Mouse (Mus musculus): ENCODE measurements around the gene Alg14. TPM values are rescaled to one million over a fixed set of nuclear protein-coding genes. Genes with fewer than 3 reads are reported as not detected.
A peak's percentile ranks its signal among the peaks of the same experiment; 100 is the strongest.

The Alg14 gene
- polyA plus RNA-seq, 1 experiment from 2014 or later, result 38.9 TPM

- H3K27ac ChIP-seq, result no peak overlapping the region
- peaks cover 4% of the 10 kb centered on the region for H3K4me1 ChIP-seq
- H3K9ac ChIP-seq, result no peak overlapping the region
- H3K9me3 ChIP-seq (replicated peaks), result no peaks in the 10 kb centered on the region
- no peak overlapping the region for H3K4me2 ChIP-seq
- H3K36me3 ChIP-seq, result no peaks in the 10 kb centered on the region
- H3K27me3 ChIP-seq, result no peaks in the 10 kb centered on the region
- WGBS, result 48% methylated on average over 2 of the region's 2 CpGs
- ATAC-seq (replicated peaks; ENCODE audit: low FRiP score), result no peak
- H3K4me3 ChIP-seq (replicated peaks), result no peak overlapping the region
Observed at GRCm38 (mm10) chr3:121358285-121358684, 66.7 kb downstream of the Alg14 start.

- H3K4me2 ChIP-seq, result no peak overlapping the region
- H3K27ac ChIP-seq, result no peak overlapping the region
- no peak overlapping the region for H3K4me3 ChIP-seq (replicated peaks)
- 84% methylated on average over 6 of the region's 6 CpGs for WGBS
- no peaks in the 10 kb centered on the region for H3K36me3 ChIP-seq
- H3K9me3 ChIP-seq (replicated peaks), result no peaks in the 10 kb centered on the region
- peaks cover 4% of the 10 kb centered on the region for H3K4me1 ChIP-seq
- no peak overlapping the region for H3K9ac ChIP-seq
- ATAC-seq (replicated peaks; ENCODE audit: low FRiP score), result no peak
- no peaks in the 10 kb centered on the region for H3K27me3 ChIP-seq
Observed at GRCm38 (mm10) chr3:121358850-121359249, 67.3 kb downstream of the Alg14 start.

- no peak overlapping the region for H3K9ac ChIP-seq
- peaks cover 4% of the 10 kb centered on the region for H3K4me1 ChIP-seq
- ATAC-seq (replicated peaks; ENCODE audit: low FRiP score), result no peak
- H3K4me2 ChIP-seq, result no peak overlapping the region
- H3K36me3 ChIP-seq, result no peaks in the 10 kb centered on the region
- H3K27ac ChIP-seq, result no peak overlapping the region
- no peaks in the 10 kb centered on the region for H3K9me3 ChIP-seq (replicated peaks)
- WGBS, result 84% methylated on average over 7 of the region's 7 CpGs
- H3K27me3 ChIP-seq, result no peaks in the 10 kb centered on the region
- H3K4me3 ChIP-seq (replicated peaks), result no peak overlapping the region
Observed at GRCm38 (mm10) chr3:121359272-121359671, 67.7 kb downstream of the Alg14 start.

DNA sequence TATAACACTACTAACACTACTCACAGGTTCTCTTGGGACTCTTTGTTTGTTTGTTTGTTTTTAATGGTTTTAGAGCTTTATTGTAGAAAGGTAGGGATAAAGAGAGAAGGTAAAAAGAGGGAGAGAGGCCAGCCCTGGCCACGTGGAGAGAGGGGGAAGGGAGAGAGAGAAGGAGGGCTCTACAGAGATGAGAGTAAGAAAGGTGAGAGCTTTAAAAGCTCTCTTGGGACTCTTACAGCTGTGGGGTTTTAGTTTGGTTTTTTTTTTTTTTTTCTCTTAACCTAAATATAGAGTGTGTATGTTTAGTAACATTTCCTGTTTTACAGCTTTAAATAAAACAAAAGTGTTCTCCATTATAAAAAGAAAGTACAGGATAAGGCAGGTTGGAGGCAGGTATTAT is 70.4 kb downstream of the Alg14 start:
- H3K4me2 ChIP-seq, result no peak overlapping the region
- peaks cover 9% of the 10 kb centered on the region for H3K4me1 ChIP-seq
- H3K36me3 ChIP-seq, result no peaks in the 10 kb centered on the region
- ATAC-seq (replicated peaks; ENCODE audit: low FRiP score), result no peak
- no peaks in the 10 kb centered on the region for H3K27me3 ChIP-seq
- no peaks in the 10 kb centered on the region for H3K9me3 ChIP-seq (replicated peaks)
- WGBS, result 26% methylated on average over 1 of the region's 1 CpGs
- no peak overlapping the region for H3K9ac ChIP-seq
- H3K27ac ChIP-seq, result no peak overlapping the region
- H3K4me3 ChIP-seq (replicated peaks), result no peak overlapping the region

GRCm38 (mm10) chr3:121364388-121364787 is 72.8 kb downstream of the Alg14 start:
- Histone ChIP-seq H3K9ac (no peak overlapping the region), H3K27me3 (no peaks in the 10 kb centered on the region), H3K4me1 (0 out of 2 replicates have a peak, but pooled peaks cover 5% of the 10 kb centered on the region), H3K4me3 (replicated peaks) (no peak overlapping the region), H3K9me3 (replicated peaks) (no peaks in the 10 kb centered on the region), H3K27ac (peak overlapping the region; percentile 75), H3K4me2 (no peak overlapping the region), H3K36me3 (no peaks in the 10 kb centered on the region)
- ATAC-seq (replicated peaks; ENCODE audit: low FRiP score), result no peak
- 62% methylated on average over 4 of the region's 4 CpGs for WGBS

- WGBS, result 63% methylated on average over 8 of the region's 8 CpGs
- H3K9me3 ChIP-seq (replicated peaks), result no peaks in the 10 kb centered on the region
- no peak overlapping the region for H3K4me3 ChIP-seq (replicated peaks)
- H3K36me3 ChIP-seq, result no peaks in the 10 kb centered on the region
- H3K27me3 ChIP-seq, result no peaks in the 10 kb centered on the region
- no peak overlapping the region for H3K9ac ChIP-seq
- H3K4me1 ChIP-seq, result 0 out of 2 replicates have a peak, but pooled peaks cover 5% of the 10 kb centered on the region
- no peak overlapping the region for H3K4me2 ChIP-seq
- ATAC-seq (replicated peaks; ENCODE audit: low FRiP score), result no peak
- H3K27ac ChIP-seq, result peak overlapping the region; percentile 75
Observed at GRCm38 (mm10) chr3:121365131-121365530, 73.6 kb downstream of the Alg14 start.

GRCm38 (mm10) chr3:121368616-121369015 is 77.0 kb downstream of the Alg14 start:
- Histone ChIP-seq H3K36me3 (no peaks in the 10 kb centered on the region), H3K9ac (no peak overlapping the region), H3K4me2 (no peak overlapping the region), H3K27ac (no peak overlapping the region), H3K27me3 (no peaks in the 10 kb centered on the region), H3K4me1 (peaks cover 12% of the 10 kb centered on the region; the same call in 1 of the 2 replicates), H3K4me3 (replicated peaks) (no peak overlapping the region), H3K9me3 (replicated peaks) (no peaks in the 10 kb centered on the region)
- 86% methylated on average over 4 of the region's 4 CpGs for WGBS
- ATAC-seq (replicated peaks; ENCODE audit: low FRiP score), result no peak

GRCm38 (mm10) chr3:121369517-121369916 is 77.9 kb downstream of the Alg14 start:
- H3K9ac ChIP-seq, result no peak overlapping the region
- peaks cover 10% of the 10 kb centered on the region; the same call in 1 of the 2 replicates for H3K4me1 ChIP-seq
- H3K4me3 ChIP-seq (replicated peaks), result no peak overlapping the region
- no peak overlapping the region for H3K4me2 ChIP-seq
- peak overlapping the region; percentile 72 for H3K27ac ChIP-seq
- 71% methylated on average over 6 of the region's 6 CpGs for WGBS
- H3K36me3 ChIP-seq, result no peaks in the 10 kb centered on the region
- H3K9me3 ChIP-seq (replicated peaks), result no peaks in the 10 kb centered on the region
- ATAC-seq (replicated peaks; ENCODE audit: low FRiP score), result 0 out of 2 replicates have a peak, but pooled peaks have one; percentile 43
- H3K27me3 ChIP-seq, result no peaks in the 10 kb centered on the region

GRCm38 (mm10) chr3:121370301-121370700 is 78.7 kb downstream of the Alg14 start:
- no peak overlapping the region for H3K27ac ChIP-seq
- no peak overlapping the region for H3K4me2 ChIP-seq
- no peak overlapping the region for H3K9ac ChIP-seq
- H3K4me3 ChIP-seq (replicated peaks), result no peak overlapping the region
- 87% methylated on average over 13 of the region's 13 CpGs for WGBS
- H3K4me1 ChIP-seq, result peaks cover 7% of the 10 kb centered on the region; the same call in 1 of the 2 replicates
- no peaks in the 10 kb centered on the region for H3K36me3 ChIP-seq
- H3K27me3 ChIP-seq, result no peaks in the 10 kb centered on the region
- H3K9me3 ChIP-seq (replicated peaks), result no peaks in the 10 kb centered on the region
- ATAC-seq (replicated peaks; ENCODE audit: low FRiP score), result no peak

- no peak overlapping the region for H3K9ac ChIP-seq
- H3K27ac ChIP-seq, result no peak overlapping the region
- H3K9me3 ChIP-seq (replicated peaks), result no peaks in the 10 kb centered on the region
- peaks cover 7% of the 10 kb centered on the region; the same call in 1 of the 2 replicates for H3K4me1 ChIP-seq
- no peak overlapping the region for H3K4me2 ChIP-seq
- no peak overlapping the region for H3K4me3 ChIP-seq (replicated peaks)
- H3K36me3 ChIP-seq, result no peaks in the 10 kb centered on the region
- WGBS, result 82% methylated on average over 12 of the region's 12 CpGs
- no peaks in the 10 kb centered on the region for H3K27me3 ChIP-seq
- ATAC-seq (replicated peaks; ENCODE audit: low FRiP score), result no peak
Observed at GRCm38 (mm10) chr3:121370830-121371526, 79.4 kb downstream of the Alg14 start.

- Histone ChIP-seq H3K9ac (no peak overlapping the region), H3K4me2 (no peak overlapping the region), H3K9me3 (replicated peaks) (no peaks in the 10 kb centered on the region), H3K4me1 (peaks cover 7% of the 10 kb centered on the region; the same call in 1 of the 2 replicates), H3K27ac (no peak overlapping the region), H3K4me3 (replicated peaks) (no peak overlapping the region), H3K27me3 (no peaks in the 10 kb centered on the region), H3K36me3 (no peaks in the 10 kb centered on the region)
- WGBS, result 72% methylated on average over 8 of the region's 8 CpGs
- no peak for ATAC-seq (replicated peaks; ENCODE audit: low FRiP score)
Observed at GRCm38 (mm10) chr3:121371527-121372220, 80.1 kb downstream of the Alg14 start.

GRCm38 (mm10) chr3:121373897-121374441 is 82.4 kb downstream of the Alg14 start:
- Histone ChIP-seq H3K4me2 (no peak overlapping the region), H3K9me3 (replicated peaks) (no peaks in the 10 kb centered on the region), H3K27ac (no peak overlapping the region), H3K36me3 (no peaks in the 10 kb centered on the region), H3K4me3 (replicated peaks) (no peak overlapping the region), H3K9ac (no peak overlapping the region), H3K4me1 (peaks cover 13% of the 10 kb centered on the region; the same call in 1 of the 2 replicates), H3K27me3 (no peaks in the 10 kb centered on the region)
- WGBS, result 60% methylated on average over 9 of the region's 9 CpGs
- ATAC-seq (replicated peaks; ENCODE audit: low FRiP score), result no peak

All from kidney, embryonic 15.5 days (tissue).